Mouse (Mus musculus) hindbrain, embryonic 15.5 days (tissue): Measurements from ENCODE around the gene Fads6. TPM values are rescaled to one million over a fixed set of nuclear protein-coding genes. Genes with fewer than 3 reads are reported as not detected.

ENCODE experiments used
- ATAC-seq: fragments of 200-750 bp; cut with Nextera tagmentation; 2 replicates; pipeline ENCODE4 v1.8.0; 2017; ENCODE audit warnings: low read depth, moderate number of reproducible peaks, moderate TSS enrichment; ENCODE audit not compliant: low FRiP score
- H3K27ac ChIP-seq: fragments of 300-500 bp; sonication (generic); replicated peaks from 2 replicates; pipeline ENCODE4 v1.5.1; 2015; ENCODE audit warnings: mild to moderate bottlenecking, inconsistent platforms
- H3K27me3 ChIP-seq: fragments of 300-500 bp; sonication (generic); 2 replicates; pipeline ENCODE4 v1.6.1; 2015; ENCODE audit warnings: control low read depth, inconsistent platforms
- H3K36me3 ChIP-seq: fragments of 300-500 bp; sonication (generic); 2 replicates; pipeline ENCODE4 v1.6.1; 2015; ENCODE audit warnings: control low read depth, inconsistent platforms
- H3K4me1 ChIP-seq: fragments of 300-500 bp; sonication (generic); replicated peaks from 2 replicates; pipeline ENCODE4 v1.6.1; 2015; ENCODE audit warnings: control low read depth, inconsistent platforms
- H3K4me2 ChIP-seq: fragments of 300-500 bp; sonication (generic); 2 replicates; pipeline ENCODE4 v1.6.1; 2015; ENCODE audit warnings: moderate library complexity, mild to moderate bottlenecking, inconsistent platforms
- H3K4me3 ChIP-seq: fragments of 300-500 bp; sonication (generic); 2 replicates; pipeline ENCODE4 v1.5.1; 2015; ENCODE audit warnings: mild to moderate bottlenecking, inconsistent platforms
- H3K9ac ChIP-seq: fragments of 300-500 bp; sonication (generic); 2 replicates; pipeline ENCODE4 v1.6.1; 2015; ENCODE audit warnings: inconsistent platforms
- H3K9me3 ChIP-seq: fragments of 300-500 bp; sonication (generic); 2 replicates; pipeline ENCODE4 v1.6.1; 2016; ENCODE audit warnings: control low read depth, inconsistent platforms
- WGBS: fragments of 180-500 bp; shearing (Covaris S2); methylation state at CpG from one replicate; pipeline ENCODE4 v1.1.7; 2015; 5-methylcytosine and 5-hydroxymethylcytosine counted together
- polyA plus RNA-seq: library from polyadenylated mRNA; unstranded; fragments of >200 nt; fragmentation: Nextera tagmentation; extraction: Ambion mirVana; gene quantifications from 2 replicates; pipeline ENCODE4 v1.2.1, GENCODE M21; 2015

The Fads6 gene
- polyA plus RNA-seq = 1.3 and 1.5 TPM in 2 replicates

- peaks cover 16% of the 10 kb centered on the region for H3K4me1 ChIP-seq
- ATAC-seq = peak; percentile 88
- H3K4me2 ChIP-seq = peak within 1 kb of the TSS; percentile 94
- H3K27me3 ChIP-seq = no peaks in the 10 kb centered on the region
- under 1% methylated on average over 44 of the region's 44 CpGs for WGBS
- H3K4me3 ChIP-seq = peak within 1 kb of the TSS; percentile 63
- no peaks in the 10 kb centered on the region for H3K9me3 ChIP-seq
- H3K27ac ChIP-seq = peak within 1 kb of the TSS; percentile 72
- no peaks in the 10 kb centered on the region for H3K36me3 ChIP-seq
- H3K9ac ChIP-seq = peak within 1 kb of the TSS; percentile 62
These were observed at the start of gene Fads6 for GRCm38 (mm10) chr11:115297214-115297826. TSS of gene Fads6 (minus strand) at chr11:115297663.

- no peak overlapping the region for H3K9ac ChIP-seq
These were observed 48.1 kb upstream of the Fads6 start for GRCm38 (mm10) chr11:115345515-115345914.

GRCm38 (mm10) chr11:115344967-115345366 is 47.5 kb upstream of the Fads6 start:
- Histone ChIP-seq H3K4me1 (peaks cover 5% of the 10 kb centered on the region; the same call in 1 of the 2 replicates), H3K27me3 (no peaks in the 10 kb centered on the region), H3K4me3 (no peak overlapping the region), H3K36me3 (peaks cover 3% of the 10 kb centered on the region; the same call in 1 of the 2 replicates), H3K9ac (no peak overlapping the region), H3K27ac (no peak overlapping the region), H3K4me2 (no peak overlapping the region), H3K9me3 (no peaks in the 10 kb centered on the region)
- 14% methylated on average over 12 of the region's 12 CpGs for WGBS
- ATAC-seq = no peak

More at GRCm38 (mm10) chr11:115345515-115345914, 48.1 kb upstream of the Fads6 start:
- no peaks in the 10 kb centered on the region for H3K27me3 ChIP-seq
- no peak overlapping the region for H3K4me3 ChIP-seq
- H3K27ac ChIP-seq = no peak overlapping the region
- H3K4me1 ChIP-seq = peaks cover 5% of the 10 kb centered on the region; the same call in 1 of the 2 replicates
- H3K36me3 ChIP-seq = peaks cover 8% of the 10 kb centered on the region; the same call in 1 of the 2 replicates
- WGBS = 59% methylated on average over 7 of the region's 7 CpGs
- no peak for ATAC-seq
- H3K4me2 ChIP-seq = no peak overlapping the region
- H3K9me3 ChIP-seq = no peaks in the 10 kb centered on the region

GRCm38 (mm10) chr11:115341866-115342265 is 44.4 kb upstream of the Fads6 start:
- Histone ChIP-seq H3K9me3 (no peaks in the 10 kb centered on the region), H3K27ac (no peak overlapping the region), H3K27me3 (no peaks in the 10 kb centered on the region), H3K4me2 (no peak overlapping the region), H3K4me1 (peaks cover 1% of the 10 kb centered on the region; the same call in 1 of the 2 replicates), H3K9ac (no peak overlapping the region), H3K36me3 (no peaks in the 10 kb centered on the region), H3K4me3 (no peak overlapping the region)
- 74% methylated on average over 6 of the region's 6 CpGs for WGBS
- no peak for ATAC-seq

- H3K9me3 ChIP-seq = no peaks in the 10 kb centered on the region
- no peak overlapping the region for H3K4me2 ChIP-seq
- H3K4me3 ChIP-seq = no peak overlapping the region
- no peak overlapping the region for H3K27ac ChIP-seq
- no peaks in the 10 kb centered on the region for H3K4me1 ChIP-seq
- H3K9ac ChIP-seq = no peak overlapping the region
- 74% methylated on average over 2 of the region's 2 CpGs for WGBS
- H3K27me3 ChIP-seq = peaks cover 1% of the 10 kb centered on the region; the same call in 1 of the 2 replicates
- no peaks in the 10 kb centered on the region for H3K36me3 ChIP-seq
- ATAC-seq = no peak
These were observed 43.8 kb upstream of the Fads6 start for GRCm38 (mm10) chr11:115341246-115341645.

- Histone ChIP-seq H3K27ac (no peak overlapping the region), H3K36me3 (no peaks in the 10 kb centered on the region), H3K4me1 (peaks cover 11% of the 10 kb centered on the region), H3K9me3 (no peaks in the 10 kb centered on the region), H3K4me2 (no peak overlapping the region), H3K27me3 (peaks cover 15% of the 10 kb centered on the region), H3K9ac (no peak overlapping the region), H3K4me3 (no peak overlapping the region)
- no peak for ATAC-seq
- 71% methylated on average over 1 of the region's 1 CpGs for WGBS
These were observed 40.4 kb upstream of the Fads6 start for GRCm38 (mm10) chr11:115337826-115338225.

GRCm38 (mm10) chr11:115337350-115337749 is 39.9 kb upstream of the Fads6 start:
- WGBS = 66% methylated on average over 3 of the region's 3 CpGs

GRCm38 (mm10) chr11:115336115-115336514 is 38.7 kb upstream of the Fads6 start:
- WGBS = 27% methylated on average over 6 of the region's 6 CpGs
- no peaks in the 10 kb centered on the region for H3K36me3 ChIP-seq
- H3K27me3 ChIP-seq = peaks cover 15% of the 10 kb centered on the region

More at GRCm38 (mm10) chr11:115337350-115337749, 39.9 kb upstream of the Fads6 start:
- Histone ChIP-seq H3K4me1 (peaks cover 11% of the 10 kb centered on the region), H3K9me3 (no peaks in the 10 kb centered on the region), H3K27me3 (peaks cover 15% of the 10 kb centered on the region), H3K4me3 (no peak overlapping the region), H3K4me2 (no peak overlapping the region), H3K9ac (no peak overlapping the region), H3K36me3 (no peaks in the 10 kb centered on the region), H3K27ac (no peak overlapping the region)
- ATAC-seq = no peak

GRCm38 (mm10) chr11:115335223-115335622 is 37.8 kb upstream of the Fads6 start:
- H3K4me3 ChIP-seq = 0 out of 2 replicates have a peak overlapping the region, but pooled peaks have one; percentile 37
- WGBS = 56% methylated on average over 12 of the region's 12 CpGs
- no peaks in the 10 kb centered on the region for H3K36me3 ChIP-seq
- H3K27ac ChIP-seq = no peak overlapping the region
- peaks cover 11% of the 10 kb centered on the region for H3K4me1 ChIP-seq
- H3K9me3 ChIP-seq = no peaks in the 10 kb centered on the region
- ATAC-seq = no peak
- peak overlapping the region; percentile 74 for H3K4me2 ChIP-seq
- H3K9ac ChIP-seq = no peak overlapping the region
- H3K27me3 ChIP-seq = peaks cover 15% of the 10 kb centered on the region

More at GRCm38 (mm10) chr11:115336115-115336514, 38.7 kb upstream of the Fads6 start:
- Histone ChIP-seq H3K4me1 (peaks cover 11% of the 10 kb centered on the region), H3K4me3 (no peak overlapping the region), H3K4me2 (no peak overlapping the region), H3K9me3 (no peaks in the 10 kb centered on the region), H3K27ac (no peak overlapping the region), H3K9ac (no peak overlapping the region)
- ATAC-seq = no peak

GRCm38 (mm10) chr11:115334531-115334930 is 37.1 kb upstream of the Fads6 start, which contains the start of gene Otop3:
TSS of gene Otop3 (plus strand) at chr11:115334731.
- Histone ChIP-seq H3K27ac (no peak within 1 kb of the TSS), H3K4me1 (peaks cover 11% of the 10 kb centered on the region), H3K9me3 (no peaks in the 10 kb centered on the region), H3K4me3 (peak within 1 kb of the TSS; percentile 37), H3K36me3 (no peaks in the 10 kb centered on the region), H3K4me2 (peak within 1 kb of the TSS; percentile 74), H3K9ac (peak within 1 kb of the TSS; percentile 39), H3K27me3 (peaks cover 15% of the 10 kb centered on the region)
- WGBS = 3% methylated on average over 29 of the region's 29 CpGs
- 0 out of 2 replicates have a peak, but pooled peaks have one; percentile 17 for ATAC-seq

- H3K4me3 ChIP-seq = no peak overlapping the region
- H3K4me2 ChIP-seq = no peak overlapping the region
- H3K36me3 ChIP-seq = no peaks in the 10 kb centered on the region
- WGBS = 70% methylated on average over 15 of the region's 15 CpGs
- peaks cover 8% of the 10 kb centered on the region for H3K27me3 ChIP-seq
- no peak overlapping the region for H3K27ac ChIP-seq
- H3K9ac ChIP-seq = no peak overlapping the region
- H3K9me3 ChIP-seq = no peaks in the 10 kb centered on the region
- no peak for ATAC-seq
- peaks cover 1% of the 10 kb centered on the region for H3K4me1 ChIP-seq
These were observed 31.9 kb upstream of the Fads6 start for GRCm38 (mm10) chr11:115329339-115329738.

GRCm38 (mm10) chr11:115326730-115327129 is 29.3 kb upstream of the Fads6 start:
- H3K9me3 ChIP-seq = no peaks in the 10 kb centered on the region
- H3K4me2 ChIP-seq = no peak overlapping the region
- no peaks in the 10 kb centered on the region for H3K36me3 ChIP-seq
- peaks cover 16% of the 10 kb centered on the region for H3K4me1 ChIP-seq
- H3K27ac ChIP-seq = no peak overlapping the region
- H3K4me3 ChIP-seq = no peak overlapping the region
- H3K9ac ChIP-seq = no peak overlapping the region
- WGBS = 59% methylated on average over 7 of the region's 7 CpGs
- peaks cover 32% of the 10 kb centered on the region for H3K27me3 ChIP-seq
- ATAC-seq = no peak
